Comparison of ENCODE assay signal across 7 mouse cellular contexts in genomic region chr2:35336388-35337280, GRCm38 (mm10). TPM values are rescaled to one million over a fixed set of nuclear protein-coding genes. Genes with fewer than 3 reads are reported as not detected.
DNase-seq lines count a peak whose midpoint lies in the region; ATAC-seq and TF ChIP-seq lines count a peak whose summit lies in the region.

Stom (minus strand) TSS chr2:35336976.

- peak; percentile 41 for TF ChIP-seq CTCF in intestine, postnatal 0 days (IDR thresholded peaks at IDR 0.05; ENCODE audit: low read depth)
- TF ChIP-seq CTCF in small intestine, adult 2 months (IDR thresholded peaks at IDR 0.05; ENCODE audit: extremely low read depth, insufficient read length, insufficient replicate concordance, low read depth, low read length), result 0 out of 2 replicates have a peak, but pooled peaks have one; percentile 3

- H3K4me2 ChIP-seq in intestine, postnatal 0 days (replicated peaks; ENCODE audit: low read depth), result peak within 1 kb of the TSS; percentile 96
- H3K4me2 ChIP-seq in midbrain, embryonic 12.5 days (replicated peaks), result peak within 1 kb of the TSS; percentile 95

- WGBS in embryonic facial prominence, embryonic 10.5 days, result under 1% methylated on average over 45 of the region's 45 CpGs
- under 1% methylated on average over 45 of the region's 45 CpGs for WGBS in intestine, postnatal 0 days
- under 1% methylated on average over 45 of the region's 45 CpGs for WGBS in midbrain, embryonic 12.5 days
- under 1% methylated on average over 45 of the region's 45 CpGs for WGBS in small intestine, adult 2 months

- H3K4me1 ChIP-seq in embryonic facial prominence, embryonic 10.5 days, result peaks cover 27% of the 10 kb centered on the region
- H3K4me1 ChIP-seq in intestine, postnatal 0 days (replicated peaks; ENCODE audit: control insufficient read depth, insufficient read depth, low read length), result peaks cover 11% of the 10 kb centered on the region; the same call in 1 of the 2 replicates
- peaks cover 17% of the 10 kb centered on the region for H3K4me1 ChIP-seq in midbrain, embryonic 12.5 days
- H3K4me1 ChIP-seq in small intestine, adult 2 months (ENCODE audit: control insufficient read depth, insufficient read depth, insufficient read length, low read length), result peaks cover 18% of the 10 kb centered on the region

- H3K27me3 ChIP-seq in embryonic facial prominence, embryonic 10.5 days (replicated peaks; ENCODE audit: low read depth, poor library complexity, severe bottlenecking), result peaks cover 21% of the 10 kb centered on the region
- no peaks in the 10 kb centered on the region for H3K27me3 ChIP-seq in intestine, postnatal 0 days (replicated peaks; ENCODE audit: control insufficient read depth, insufficient read depth, low read length)
- 0 out of 2 replicates have a peak, but pooled peaks cover 7% of the 10 kb centered on the region for H3K27me3 ChIP-seq in midbrain, embryonic 12.5 days
- no peaks in the 10 kb centered on the region for H3K27me3 ChIP-seq in small intestine, adult 2 months (ENCODE audit: control insufficient read depth, insufficient read depth, low read length)

- intact Hi-C loops in left cerebral cortex, postnatal 4 days (cut with DNase I), result no loop called here

- peak within 1 kb of the TSS; percentile 87 for H3K27ac ChIP-seq in embryonic facial prominence, embryonic 10.5 days (replicated peaks)
- H3K27ac ChIP-seq in intestine, postnatal 0 days (ENCODE audit: low read depth, low read length), result peak within 1 kb of the TSS; percentile 75
- peak within 1 kb of the TSS; percentile 50 for H3K27ac ChIP-seq in midbrain, embryonic 12.5 days (replicated peaks)
- peak within 1 kb of the TSS; percentile 81 for H3K27ac ChIP-seq in small intestine, adult 2 months (ENCODE audit: insufficient read depth, low read depth, low read length)

- TF ChIP-seq POLR2A in small intestine, adult 2 months (IDR thresholded peaks at IDR 0.05; ENCODE audit: low read depth, low read length), result peak; percentile 61; the same call in 1 of the 2 replicates

- peak; percentile 100 for DNase-seq in adrenal gland, postnatal 10 days
- peak; percentile 99 for DNase-seq in embryonic facial prominence, embryonic 10.5 days (ENCODE audit: low spot score)
- DNase-seq in gonadal fat pad, adult 2 months (ENCODE audit: low read depth), result peak; percentile 77
- peak; percentile 100 for DNase-seq in left cerebral cortex, postnatal 4 days

- H3K9ac ChIP-seq in intestine, postnatal 0 days (ENCODE audit: low read depth, low read length), result peak within 1 kb of the TSS; percentile 66
- H3K9ac ChIP-seq in midbrain, embryonic 12.5 days (replicated peaks), result peak within 1 kb of the TSS; percentile 65

- no peaks in the 10 kb centered on the region for H3K36me3 ChIP-seq in embryonic facial prominence, embryonic 10.5 days (replicated peaks)
- no peaks in the 10 kb centered on the region for H3K36me3 ChIP-seq in intestine, postnatal 0 days (ENCODE audit: control insufficient read depth, insufficient read depth)
- no peaks in the 10 kb centered on the region for H3K36me3 ChIP-seq in midbrain, embryonic 12.5 days
- no peaks in the 10 kb centered on the region for H3K36me3 ChIP-seq in small intestine, adult 2 months (ENCODE audit: control insufficient read depth, insufficient read depth, low read length)

- no peaks in the 10 kb centered on the region for H3K9me3 ChIP-seq in embryonic facial prominence, embryonic 10.5 days
- no peaks in the 10 kb centered on the region for H3K9me3 ChIP-seq in intestine, postnatal 0 days (ENCODE audit: control insufficient read depth)
- no peaks in the 10 kb centered on the region for H3K9me3 ChIP-seq in midbrain, embryonic 12.5 days

- peak within 1 kb of the TSS; percentile 82 for H3K4me3 ChIP-seq in embryonic facial prominence, embryonic 10.5 days
- H3K4me3 ChIP-seq in intestine, postnatal 0 days (ENCODE audit: low read depth, low read length), result peak within 1 kb of the TSS; percentile 69
- peak within 1 kb of the TSS; percentile 65 for H3K4me3 ChIP-seq in midbrain, embryonic 12.5 days
- H3K4me3 ChIP-seq in small intestine, adult 2 months (ENCODE audit: low read depth, low read length), result peak within 1 kb of the TSS; percentile 74

- peak; percentile 94 for ATAC-seq in intestine, postnatal 0 days
- ATAC-seq in midbrain, embryonic 12.5 days (ENCODE audit: low FRiP score, low read depth), result peak; percentile 100

RNA-seq across cellular contexts. Expression of gene Stom, which starts in this region (rescaled TPM):
- 10 to 100 TPM; 69.7 to 83.4 TPM for total RNA-seq in adrenal gland, postnatal 10 days (2021)
- 18.0 and 18.9 TPM in 2 replicates for polyA plus RNA-seq in embryonic facial prominence, embryonic 10.5 days (2016; fragmentation: Nextera tagmentation; extraction: Ambion mirVana)
- 38.7 and 54.3 TPM in 2 replicates for polyA plus RNA-seq in gonadal fat pad, adult 2 months (2012; rRNA removed)
- 39.9 and 45.6 TPM in 2 replicates for polyA plus RNA-seq in intestine, postnatal 0 days (2015; fragmentation: Nextera tagmentation; extraction: Ambion mirVana)
- total RNA-seq in left cerebral cortex, postnatal 4 days (2021), result 10 to 100 TPM in 1 of 2 experiments, 1 to 10 TPM in 1; 7.0 to 10.5 TPM
- 12.5 and 12.6 TPM in 2 replicates for polyA plus RNA-seq in midbrain, embryonic 12.5 days (2016; fragmentation: Nextera tagmentation; extraction: Ambion mirVana)
- polyA plus RNA-seq in small intestine, adult 2 months (2012; rRNA removed), result 19.9 and 55.4 TPM in 2 replicates

Comparison
In these comparisons a context has a peak if more than half of its experiments do, and no peak if none do; other contexts are left out.
1. Peak in every context shown above with its lines: DNase-seq, ATAC-seq, H3K4me3 ChIP-seq and H3K27ac ChIP-seq.
2. RNA of gene Stom (total RNA-seq): 69.7 to 83.4 TPM in adrenal gland, postnatal 10 days; 7.0 to 10.5 TPM in left cerebral cortex, postnatal 4 days; every median in the first group is over 4 times any median in the second.